Mouse (Mus musculus): ENCODE results near the gene Paox.

The Paox gene

DNA sequence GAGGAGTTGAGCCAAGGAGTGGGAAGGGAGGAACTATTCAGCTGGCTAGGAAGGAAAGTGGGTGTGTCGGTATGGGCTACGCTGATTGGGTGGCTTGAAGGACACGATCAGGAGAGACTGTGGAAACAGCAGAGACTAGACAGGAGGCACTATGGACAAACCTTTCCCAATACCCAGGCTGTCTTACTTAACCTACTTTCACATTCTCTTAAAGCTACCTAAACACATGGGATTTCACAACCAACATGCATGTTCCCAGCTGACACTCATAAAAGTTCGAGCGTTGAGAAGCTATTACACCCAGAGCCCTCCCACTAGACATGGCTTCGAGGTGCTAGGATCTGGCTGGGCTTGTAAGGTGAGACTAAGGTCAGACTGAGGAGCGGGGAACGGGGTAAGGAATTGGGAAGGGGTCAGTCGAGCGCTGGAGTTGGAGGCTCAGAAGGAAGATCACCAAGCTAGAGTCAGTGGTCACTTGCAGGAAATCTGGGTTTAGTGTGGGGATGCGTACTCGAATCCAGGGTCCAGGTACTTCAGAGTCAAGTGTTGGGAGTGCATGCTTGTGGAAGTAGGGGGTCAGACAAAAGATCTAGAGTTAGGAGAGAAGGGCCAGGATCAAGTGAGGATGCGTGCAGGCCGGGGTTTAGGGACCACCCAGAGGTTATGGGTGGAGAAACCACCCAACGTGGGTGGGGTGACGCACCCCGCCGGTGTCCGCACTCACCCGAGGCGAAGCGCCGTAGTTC lies at the start of gene Paox:
Gene Paox (plus strand): TSS at position 217 of the 746 bp plus-strand sequence.
- DNase-seq = peak; percentile 59

DNA sequence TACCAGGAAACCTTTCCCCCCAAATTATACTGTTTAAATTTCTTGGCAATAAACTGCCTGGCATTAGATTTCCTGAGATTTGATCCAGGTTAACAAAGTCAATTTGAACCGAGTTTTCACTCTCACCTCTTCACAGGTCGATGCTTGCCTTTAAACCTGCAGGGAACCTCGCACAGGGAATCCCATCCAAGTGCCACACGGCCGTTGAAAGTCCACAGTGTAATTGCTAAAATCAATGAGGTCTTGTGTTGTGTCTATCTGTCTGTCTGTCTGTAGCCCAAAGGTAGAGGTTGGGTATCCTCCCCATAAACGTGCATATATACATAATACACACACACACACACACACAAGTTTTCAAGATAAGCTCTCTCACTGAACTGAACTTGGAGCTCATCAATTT lies 48.2 kb upstream of the Paox start:
- DNase-seq = no peak

DNA sequence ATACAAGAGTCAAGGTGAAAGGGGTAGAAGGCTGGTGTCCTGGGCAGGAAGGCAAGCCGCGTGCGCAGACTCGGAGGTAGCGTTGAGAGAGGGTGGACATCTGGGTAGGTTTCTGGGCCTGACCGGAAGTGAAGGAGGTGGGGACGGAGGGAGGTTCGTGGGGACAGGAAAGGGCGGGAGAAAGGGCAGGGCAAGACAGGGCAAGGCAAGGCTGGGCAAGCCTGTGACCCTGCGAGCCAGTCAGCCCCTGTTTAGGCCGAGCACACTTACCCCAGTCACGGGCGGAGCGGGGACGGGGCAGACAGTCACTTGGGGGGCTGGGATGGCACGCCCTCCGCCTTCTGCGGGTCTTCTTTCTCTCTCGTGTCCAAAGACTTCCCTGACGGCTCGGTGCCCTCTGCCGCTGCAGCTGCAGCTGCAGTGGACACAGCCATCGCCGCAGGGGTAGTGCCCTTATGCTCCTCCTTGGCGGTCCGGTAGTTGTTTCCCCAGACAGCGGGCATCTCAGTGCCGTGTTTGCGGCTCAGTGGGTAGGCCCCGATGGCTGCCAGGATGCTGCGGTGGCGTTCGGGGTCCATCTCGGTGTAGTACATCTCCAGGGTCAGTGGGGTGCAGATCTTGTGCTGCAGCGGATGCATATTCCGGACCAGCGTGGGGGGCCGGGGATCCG lies 45.4 kb upstream of the Paox start:
- peak; percentile 34 for DNase-seq

DNA sequence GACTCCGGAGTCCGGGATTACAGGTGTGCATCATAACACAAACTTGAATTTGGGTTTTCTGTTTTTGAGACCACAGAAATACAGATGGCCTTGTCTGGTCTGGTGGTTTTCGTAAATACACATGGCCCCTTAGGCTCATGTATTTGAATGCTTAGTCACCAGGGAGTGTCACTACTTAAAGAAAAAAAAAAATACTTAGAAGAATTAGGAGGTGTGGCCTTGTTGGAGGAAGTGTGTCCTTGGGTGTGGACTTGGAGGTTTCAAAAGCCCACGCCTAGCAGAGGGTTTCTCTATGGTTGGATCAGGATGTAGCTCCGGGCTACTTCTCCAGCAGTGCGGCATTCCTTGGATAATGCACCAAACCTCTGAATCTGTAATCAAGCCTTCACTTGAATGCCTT lies 37.9 kb upstream of the Paox start:
- DNase-seq = no peak

DNA sequence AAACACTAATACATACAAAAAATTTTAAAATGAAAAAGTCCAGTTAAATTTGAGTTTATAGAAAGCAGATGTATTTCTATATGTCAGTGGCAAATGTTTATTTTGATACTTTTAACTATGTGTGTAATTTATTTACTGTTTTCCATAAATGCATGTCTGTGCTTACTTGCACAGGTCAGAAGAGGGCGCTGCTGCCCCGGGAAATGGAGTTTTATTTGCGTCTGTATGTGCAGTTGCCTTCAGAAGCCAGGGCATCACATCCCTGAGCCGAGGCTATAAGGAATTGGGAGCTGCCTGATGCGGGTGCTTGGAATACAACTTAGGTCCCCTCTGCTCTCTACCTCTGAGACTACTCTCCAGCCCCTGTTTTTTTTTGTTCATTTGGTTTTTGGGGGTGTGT lies 36.9 kb upstream of the Paox start:
- DNase-seq = peak; percentile 83

DNA sequence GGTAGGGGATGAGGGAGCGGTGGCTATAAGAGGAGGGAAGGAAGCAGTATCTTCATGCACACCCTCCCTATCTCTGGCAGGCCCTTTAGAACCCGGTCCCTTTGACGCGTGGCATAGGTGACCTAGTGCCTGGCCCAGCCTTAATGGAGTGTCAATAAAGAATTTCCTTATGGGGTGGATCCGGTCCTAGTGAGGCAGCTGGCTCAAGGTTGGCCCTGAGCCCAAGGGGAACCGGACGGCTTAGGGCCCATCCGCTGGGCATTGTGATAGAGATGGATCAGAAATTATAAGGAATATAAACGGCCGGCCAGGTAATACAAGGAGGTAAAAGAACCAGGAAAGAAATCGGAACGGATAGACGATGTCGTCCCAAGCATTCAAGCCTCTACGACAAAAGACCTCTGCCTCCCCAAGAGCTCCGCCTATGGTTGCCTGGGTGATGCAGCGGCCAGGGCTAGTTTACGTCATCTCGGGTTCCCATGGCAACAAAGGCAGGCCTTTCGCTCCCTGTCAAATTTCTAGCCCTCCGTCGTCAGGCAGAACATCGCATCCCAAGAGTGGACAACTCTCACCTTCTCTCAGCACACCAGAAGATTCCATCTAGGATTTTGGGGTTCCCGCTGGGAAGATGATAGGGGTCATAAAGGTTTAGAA lies 35.0 kb upstream of the Paox start:
- DNase-seq = peak; percentile 94

DNA sequence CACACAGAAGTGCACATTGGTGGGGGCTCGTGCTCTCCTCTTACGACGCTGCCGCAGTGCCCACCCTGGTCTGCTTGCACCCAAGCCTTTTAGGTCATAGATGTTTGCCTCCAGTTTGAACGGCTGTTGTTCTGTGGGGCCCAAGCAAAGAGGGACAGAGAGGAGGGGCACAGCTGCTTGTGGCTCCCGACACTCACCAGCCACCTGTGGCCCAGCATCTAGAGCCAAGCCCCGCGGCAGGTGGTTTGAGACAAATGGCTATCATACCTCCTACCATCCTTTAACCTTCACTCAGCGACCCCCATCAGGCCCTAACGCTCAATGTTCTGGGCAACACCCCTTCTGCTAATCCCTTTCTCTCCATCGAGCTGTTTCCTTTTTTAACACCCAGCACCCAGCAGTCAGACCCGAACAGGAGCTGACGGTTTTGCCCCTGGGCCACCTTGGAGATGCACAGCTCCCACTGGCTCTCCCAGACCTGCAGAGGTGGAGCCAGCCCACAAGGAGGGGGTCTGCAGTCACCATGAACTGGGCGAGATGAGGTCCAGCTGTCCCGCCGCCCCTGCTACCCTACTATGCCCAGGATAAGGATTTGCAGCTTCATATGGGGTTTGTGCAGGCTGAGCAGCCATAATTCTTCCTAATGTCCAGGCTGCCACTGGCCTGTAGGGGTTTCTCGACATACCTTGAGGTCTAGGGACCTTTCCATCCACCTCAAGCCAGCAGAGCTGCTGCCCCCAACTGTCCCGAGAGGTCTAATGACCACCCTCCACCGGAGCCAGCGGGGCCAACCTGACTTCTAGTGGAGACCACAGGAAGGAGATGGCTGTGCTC lies 34.0 kb upstream of the Paox start:
- no peak for DNase-seq

DNA sequence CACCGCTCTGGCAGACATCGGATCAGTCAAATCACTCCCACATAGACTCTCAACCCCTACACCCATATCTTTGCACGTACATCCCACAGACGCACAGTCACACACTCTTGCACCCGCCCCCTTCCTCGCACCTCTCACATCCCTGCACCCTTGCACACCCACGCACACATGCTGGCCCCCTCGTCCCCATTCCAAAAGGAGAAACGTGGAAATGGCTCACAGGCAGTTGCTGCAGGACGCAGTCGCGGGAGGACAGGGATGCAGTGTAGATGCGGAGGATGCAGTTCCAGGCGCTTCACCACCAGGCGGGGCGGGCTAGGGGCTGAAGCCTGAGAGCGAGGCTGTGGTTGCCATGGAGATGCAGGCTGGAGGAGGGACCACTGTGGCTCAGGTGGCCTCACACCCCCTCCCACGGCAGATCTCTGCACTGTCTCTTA lies 33.3 kb upstream of the Paox start, which contains the start of gene Caly:
Gene Caly (minus strand): TSS at position 307 of the 437 bp plus-strand sequence.
- DNase-seq = peak; percentile 88

DNA sequence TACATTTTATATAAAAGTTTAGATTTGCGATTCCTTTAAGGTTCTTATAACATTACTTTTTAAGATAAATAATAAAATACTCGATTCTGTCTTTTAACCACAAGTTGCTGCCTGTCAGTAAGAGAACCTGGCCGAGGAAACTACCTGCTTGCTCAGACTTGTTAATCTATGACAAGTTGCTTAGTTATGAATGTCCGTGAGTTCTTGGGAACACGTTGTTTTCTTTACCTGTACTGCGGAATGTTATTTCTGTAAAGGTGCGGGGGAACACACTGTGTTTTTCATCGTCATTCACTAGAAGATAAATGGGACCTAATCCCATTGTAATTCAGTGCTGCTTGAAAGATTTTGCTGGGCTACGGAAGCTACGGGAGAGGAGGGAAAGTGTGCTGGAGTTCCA lies 25.0 kb upstream of the Paox start:
- no peak for DNase-seq

DNA sequence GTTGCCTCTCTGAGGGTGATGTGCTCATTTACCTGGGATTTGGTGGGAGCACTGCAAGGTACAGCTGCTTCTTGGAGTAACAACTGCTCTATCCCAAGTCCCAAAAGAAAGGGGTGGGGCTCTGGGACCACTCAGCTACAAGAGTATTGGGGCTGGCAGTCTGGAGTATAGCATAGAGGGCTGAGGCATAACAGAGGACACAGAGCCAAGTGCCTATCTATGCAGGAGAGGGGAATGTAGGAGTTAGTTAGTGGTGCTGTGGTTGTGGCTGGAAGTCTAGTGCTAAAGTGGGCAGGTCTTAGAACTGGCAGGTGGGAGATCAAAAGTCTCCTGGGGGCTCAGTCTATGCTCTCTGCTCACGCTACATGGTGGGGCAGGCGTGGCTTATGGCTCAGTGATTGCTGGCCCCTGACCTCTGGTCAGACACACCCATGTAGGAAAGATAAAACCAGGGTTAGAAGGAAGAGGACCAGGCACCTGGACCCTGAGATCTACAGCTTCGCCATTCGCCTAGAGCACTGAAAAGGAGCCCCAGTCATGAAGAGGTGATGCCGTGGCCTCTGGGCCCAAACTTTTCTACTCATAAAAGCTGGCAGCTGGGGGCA lies 22.6 kb upstream of the Paox start, which contains the start of gene Prap1:
Gene Prap1 (plus strand): TSS at position 472 of the 605 bp plus-strand sequence.
- DNase-seq = no peak

DNA sequence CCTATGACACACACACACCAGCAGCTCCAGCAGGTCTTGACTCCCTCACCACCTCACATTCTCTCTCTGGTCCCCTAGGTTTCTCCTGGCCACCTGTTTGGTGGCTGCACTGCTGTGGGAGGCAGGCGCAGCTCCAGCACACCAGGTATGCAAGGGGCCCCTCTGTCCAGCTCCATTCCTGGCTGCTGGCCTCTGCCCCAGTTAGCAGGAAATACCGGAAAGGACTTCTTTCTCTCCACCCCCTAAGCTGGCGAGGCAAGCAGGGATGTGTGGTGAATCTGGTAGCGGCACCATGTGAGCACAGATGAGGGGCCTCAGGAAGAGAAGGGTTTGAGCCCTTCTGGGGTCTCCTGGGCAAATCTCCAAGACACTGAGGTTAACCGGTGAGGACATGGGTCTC lies 20.6 kb upstream of the Paox start:
- DNase-seq = no peak

DNA sequence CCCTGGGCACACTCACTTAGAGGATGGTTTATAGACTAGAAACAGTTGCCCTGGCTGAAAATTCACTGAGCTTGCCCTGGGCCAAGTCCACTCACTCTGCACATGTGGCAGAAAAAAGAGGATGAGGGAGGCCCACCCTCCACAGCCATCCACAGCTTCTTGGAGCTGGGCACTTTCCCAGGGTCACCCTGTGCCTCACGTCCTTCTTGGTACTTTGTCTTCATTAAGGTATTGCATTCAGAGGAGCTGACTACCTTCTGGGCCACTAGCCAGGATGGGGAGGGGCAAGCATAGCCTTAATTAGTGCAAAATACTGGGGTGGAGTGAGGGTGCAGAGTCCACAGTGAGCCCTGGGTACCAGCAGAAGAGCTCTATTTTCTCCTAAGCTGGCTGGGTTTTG lies 20.0 kb upstream of the Paox start:
- DNase-seq = no peak

DNA sequence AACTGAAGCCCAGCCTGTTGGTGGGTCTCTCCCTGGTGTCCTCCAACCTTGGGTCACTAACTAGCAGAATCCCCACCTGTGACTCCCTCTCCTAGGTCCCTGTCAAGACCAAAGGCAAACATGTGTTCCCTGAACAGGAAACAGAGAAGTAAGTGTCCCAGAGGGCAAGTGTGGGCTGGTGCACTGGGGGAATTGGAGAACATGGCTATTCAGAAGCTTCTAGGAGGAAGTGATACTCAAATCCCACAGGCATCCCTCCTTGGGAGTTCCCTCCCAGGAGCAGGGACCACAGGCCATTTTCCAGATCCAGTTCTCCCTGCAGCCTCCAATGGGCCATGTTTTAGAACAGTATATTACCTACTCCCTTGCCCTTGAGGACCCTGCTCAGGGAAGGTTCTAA lies 19.5 kb upstream of the Paox start:
- DNase-seq = no peak

DNA sequence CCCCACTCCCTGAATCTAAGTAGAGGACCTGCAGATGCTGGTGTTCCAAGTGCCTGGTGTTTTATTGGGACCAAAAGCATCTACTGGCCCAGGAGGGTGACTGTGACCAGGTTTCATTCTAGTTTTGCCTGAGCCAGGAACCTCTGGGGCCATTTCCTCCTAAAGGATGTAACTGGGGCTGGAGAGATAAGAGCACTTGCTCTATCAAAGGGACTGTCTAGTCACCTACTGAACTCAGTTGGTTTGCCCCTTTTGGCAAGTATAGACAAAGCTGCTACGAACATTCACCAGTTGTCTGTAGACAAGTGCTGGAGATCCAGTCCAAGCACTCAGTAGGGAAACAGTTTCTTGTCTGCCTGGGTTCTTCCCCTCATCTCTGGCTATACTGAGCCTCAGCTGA lies 17.1 kb upstream of the Paox start:
- no peak for DNase-seq

DNA sequence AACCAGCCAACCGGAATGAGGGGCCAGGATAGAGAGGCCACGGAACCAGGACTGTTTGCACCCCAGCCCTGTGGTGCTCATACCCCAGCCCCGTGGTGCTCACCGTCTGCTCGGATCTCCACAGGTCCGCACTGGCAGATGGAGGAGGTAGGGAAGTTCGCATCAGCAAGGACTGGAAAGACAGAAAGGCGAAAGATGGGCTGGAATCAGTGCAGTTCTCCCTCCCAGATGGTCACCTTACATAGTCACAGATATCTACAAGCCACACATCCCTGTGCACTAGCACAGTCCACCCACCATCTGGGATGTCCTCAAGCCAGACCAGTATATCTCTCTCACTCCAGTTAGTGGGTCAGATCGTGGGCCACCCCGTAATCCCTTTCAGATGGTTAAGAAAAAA lies 14.1 kb upstream of the Paox start:
- DNase-seq = no peak

DNA sequence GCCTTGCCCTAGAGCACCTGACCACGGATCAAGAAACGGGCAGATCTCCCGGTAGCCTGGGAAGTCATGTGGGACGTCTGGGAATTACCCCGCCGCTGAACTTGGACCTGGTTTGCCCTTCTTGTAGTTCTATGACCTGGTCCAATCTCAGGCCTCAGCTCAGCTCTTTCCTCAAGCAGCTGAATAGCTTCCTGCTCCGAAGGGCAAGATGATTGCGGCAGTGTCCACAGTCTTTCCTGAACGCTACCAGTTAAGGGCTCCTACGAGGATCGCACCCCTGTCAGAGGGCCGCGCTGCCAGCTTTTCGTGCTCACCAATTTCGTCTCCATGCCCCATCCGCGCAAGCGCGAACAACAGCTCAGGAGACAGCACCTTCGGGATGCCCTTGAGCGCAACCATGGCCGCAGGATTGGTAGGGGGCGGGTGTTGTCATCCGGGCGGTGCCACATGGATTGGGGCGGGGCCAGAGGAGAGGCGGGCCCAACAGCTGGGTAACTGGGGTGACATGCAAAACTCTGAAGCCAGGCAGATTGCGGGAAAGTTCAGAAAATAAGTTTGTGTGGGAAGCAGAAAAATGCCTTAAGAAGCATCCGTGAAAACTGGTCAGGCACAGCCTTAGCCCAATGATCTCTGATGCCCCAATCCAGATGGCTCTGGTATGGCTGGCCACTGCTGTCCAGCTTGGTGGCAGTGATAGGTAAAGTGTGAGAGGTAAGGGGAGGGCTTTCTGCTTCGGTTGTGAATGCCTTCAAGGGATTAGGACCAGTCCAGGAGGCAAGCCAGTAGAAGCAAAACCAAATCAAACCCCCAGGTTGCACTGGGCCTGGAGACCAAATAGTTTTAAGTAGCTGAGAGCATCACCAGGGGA lies 13.4 kb upstream of the Paox start, which contains the start of gene Fuom:
Gene Fuom (minus strand): TSS at position 449 of the 868 bp plus-strand sequence.
- DNase-seq = peak; percentile 88

DNA sequence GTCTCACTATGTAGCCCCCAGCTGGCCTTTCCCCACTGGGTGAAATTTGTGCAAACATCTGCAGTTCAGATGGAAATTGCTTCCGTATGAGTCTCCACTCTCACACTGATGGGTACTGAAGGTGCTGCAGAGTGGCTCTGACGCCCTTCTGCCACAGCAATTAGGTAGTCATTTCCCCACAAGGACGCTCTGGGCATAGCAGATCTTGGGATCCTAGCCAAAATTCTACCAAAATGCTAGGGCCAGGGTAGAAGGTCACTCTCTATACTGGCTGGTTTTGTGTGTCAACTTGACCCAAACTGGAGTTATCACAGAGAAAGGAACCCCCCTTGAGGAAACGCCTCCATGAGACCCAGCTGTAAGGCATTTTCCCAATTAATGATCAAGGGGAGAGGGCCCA lies 11.6 kb upstream of the Paox start:
- no peak for DNase-seq

DNA sequence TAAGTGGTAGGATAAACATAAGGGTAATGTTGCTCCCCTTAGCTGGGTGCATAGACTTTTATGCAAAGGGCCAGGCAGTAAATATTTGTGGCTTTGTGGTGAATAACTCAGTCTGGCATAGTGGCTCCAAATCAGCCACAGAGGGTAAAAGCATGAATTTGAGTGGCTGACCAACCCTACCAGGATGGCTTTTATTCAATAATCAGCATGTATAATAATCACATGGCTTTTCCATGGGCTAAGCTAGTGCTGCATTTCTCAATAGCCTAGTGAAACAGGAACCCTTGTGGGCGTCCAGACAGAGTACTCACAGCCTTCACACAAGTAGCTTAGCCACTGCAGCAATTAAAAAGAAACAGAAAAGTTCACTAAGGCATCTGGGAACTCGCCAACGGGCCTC lies 3.7 kb upstream of the Paox start:
- DNase-seq = no peak

DNA sequence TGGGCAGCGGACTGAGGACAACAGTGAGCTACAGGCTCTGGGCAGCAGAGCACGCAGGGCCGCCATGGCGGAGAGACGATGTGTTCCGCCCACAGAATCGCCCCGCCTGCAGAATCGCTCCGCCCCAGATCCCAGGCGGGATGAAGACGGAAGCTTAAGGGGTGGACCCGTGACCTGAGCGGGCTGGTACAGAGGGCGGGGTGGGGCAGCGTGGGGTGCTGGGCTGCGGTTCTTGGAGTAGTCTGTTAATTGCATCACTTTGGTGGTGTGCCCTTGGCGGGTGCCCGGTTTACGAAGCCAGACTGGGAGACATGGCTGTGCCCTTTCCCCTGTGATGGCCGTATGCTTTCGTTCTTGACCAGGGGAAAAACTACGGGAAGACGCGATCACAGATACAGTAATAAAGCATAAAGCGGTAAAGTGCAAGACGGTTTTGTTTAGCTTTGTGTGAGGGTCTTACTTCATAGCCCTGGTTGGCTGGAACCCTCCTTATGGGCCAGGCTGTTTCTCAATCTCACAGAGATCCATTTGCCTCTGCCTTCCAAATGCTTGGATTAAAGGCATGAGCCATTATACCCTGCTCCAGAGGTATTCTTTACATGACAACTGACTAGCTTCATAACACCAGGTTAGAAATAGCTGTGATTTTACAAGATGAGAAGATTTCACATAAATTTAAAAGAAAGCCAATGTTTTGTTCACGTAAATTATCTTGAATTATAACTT lies 893 bp downstream of the Paox start, which contains the start of gene Echs1:
Gene Echs1 (minus strand): TSS at position 148 of the 726 bp plus-strand sequence.
- DNase-seq = peak; percentile 93

DNA sequence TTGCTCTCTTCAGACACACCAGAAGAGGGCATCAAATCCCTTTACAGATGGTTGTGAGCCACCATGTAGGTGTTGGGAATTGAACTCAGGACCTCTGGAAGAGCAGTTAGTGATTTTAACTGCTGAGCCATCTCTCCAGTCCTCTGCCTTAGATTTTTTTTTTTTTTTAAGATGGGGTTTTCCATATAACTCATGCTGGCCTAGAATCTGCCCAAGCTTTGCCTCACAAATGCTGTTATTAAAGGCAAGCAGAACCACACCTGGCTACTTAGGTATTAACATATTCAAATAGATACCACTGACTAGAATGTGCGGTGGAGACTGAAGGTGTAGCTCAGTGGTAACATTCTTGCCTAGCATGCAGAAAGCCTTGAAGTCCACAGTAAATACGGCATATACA lies 4.9 kb downstream of the Paox start:
- DNase-seq = no peak
